Mouse (Mus musculus): ENCODE data around the gene Gm5089.

GRCm38 (mm10) chr14:122478574-122479011 lies 27.7 kb upstream of the Gm5089 start:
- no peak for TF ChIP-seq POLR2A (IDR thresholded peaks at IDR 0.05; ENCODE audit: low read depth, low read length)
- TF ChIP-seq CTCF (conservative IDR thresholded peaks at IDR 0.05; ENCODE audit: insufficient read depth, insufficient read length, low read depth, low read length): no peak

All from kidney, adult 2 months (tissue).